Mouse (Mus musculus): ENCODE data around the gene Elovl6. TPM values are rescaled to one million over a fixed set of nuclear protein-coding genes. Genes with fewer than 3 reads are reported as not detected.
A peak's percentile ranks its signal among the peaks of the same experiment; 100 is the strongest.

Elovl6 gene
- polyA plus RNA-seq, 2 experiments from 2014 or later = 14.3 to 14.6 TPM

DNA sequence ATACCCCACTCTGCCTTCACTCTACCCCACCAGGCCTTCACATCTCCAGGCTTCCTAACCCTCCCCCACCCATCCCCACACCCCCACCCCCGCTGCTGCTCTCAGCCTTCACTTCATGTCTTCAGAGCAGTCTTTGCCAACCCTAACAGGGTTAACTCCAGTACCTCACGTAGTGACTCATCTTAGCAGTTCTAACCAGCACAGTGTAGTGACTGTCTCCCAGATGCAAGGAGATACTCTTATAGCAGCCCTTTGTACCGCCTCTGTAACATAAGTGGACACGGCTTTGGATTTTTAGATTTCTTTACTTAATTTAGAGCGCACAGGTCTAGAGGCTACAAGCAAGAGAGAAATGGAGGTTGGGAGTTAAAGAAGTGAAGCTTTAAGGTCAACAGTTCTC lies 116.4 kb downstream of the Elovl6 start:
- ATAC-seq = no peak

GRCm38 (mm10) chr3:129649586-129650292 lies 117.6 kb downstream of the Elovl6 start:
- ATAC-seq = no peak

DNA sequence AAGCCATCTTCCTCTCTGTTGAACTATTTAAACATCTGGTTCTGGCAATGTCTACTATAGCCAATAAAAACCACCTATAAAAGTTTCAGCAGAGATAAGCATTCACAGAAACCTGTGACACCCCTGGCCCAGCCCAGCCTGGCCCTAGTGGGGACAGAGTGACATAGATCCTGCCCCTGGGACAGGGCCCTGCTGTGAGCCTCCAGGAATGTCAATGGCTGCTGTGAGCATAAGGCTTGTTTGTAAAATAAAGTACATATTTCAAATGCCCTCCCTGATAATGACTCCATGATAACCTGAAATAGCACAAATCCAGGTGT lies 118.1 kb downstream of the Elovl6 start:
- ATAC-seq = no peak

GRCm38 (mm10) chr3:129650931-129651330 lies 118.8 kb downstream of the Elovl6 start:
- no peak for ATAC-seq

- ATAC-seq = no peak
Measured at GRCm38 (mm10) chr3:129651765-129652164, 119.6 kb downstream of the Elovl6 start.

DNA sequence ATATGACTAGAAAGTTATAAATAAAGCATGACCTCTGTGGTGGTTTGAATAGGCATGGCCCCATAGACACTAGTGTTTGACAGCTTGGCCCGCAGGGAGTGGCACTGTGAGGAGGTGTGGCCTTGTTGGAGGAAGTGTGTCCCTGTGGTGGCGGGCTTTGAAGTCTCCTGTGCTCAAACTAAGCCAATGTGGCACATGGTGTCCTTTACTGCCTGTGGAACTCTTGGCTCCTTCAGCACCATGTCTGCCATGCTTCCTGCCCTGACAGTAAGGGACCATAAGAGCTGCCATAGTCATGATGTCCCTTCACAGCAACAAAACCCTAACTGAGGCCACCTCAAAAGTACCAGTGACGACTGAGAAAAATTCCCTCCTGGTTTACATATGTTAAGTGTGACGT lies 120.3 kb downstream of the Elovl6 start:
- ATAC-seq = no peak

DNA sequence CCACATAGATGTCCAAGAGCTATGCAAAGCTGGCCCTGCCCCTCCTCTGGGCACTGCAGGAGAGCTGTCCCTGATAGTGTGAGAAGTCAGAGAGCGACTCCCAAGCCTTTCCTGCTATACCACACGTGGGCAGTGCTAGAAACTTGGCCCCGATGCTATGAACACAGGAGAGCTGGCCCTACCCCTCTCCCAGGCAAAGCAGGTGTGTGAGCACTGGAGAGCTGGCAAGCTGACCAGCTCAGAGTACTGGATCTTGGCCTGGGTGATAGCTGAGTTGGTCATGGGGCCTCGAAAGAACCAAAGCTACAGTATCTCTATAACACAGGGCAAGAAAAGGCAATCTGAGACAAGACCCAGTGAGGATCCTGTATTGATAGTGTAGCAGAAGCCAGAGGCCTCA lies 124.4 kb downstream of the Elovl6 start:
- ATAC-seq = no peak

GRCm38 (mm10) chr3:129657222-129657621 lies 125.1 kb downstream of the Elovl6 start:
- ATAC-seq = no peak

GRCm38 (mm10) chr3:129657775-129658174 lies 125.6 kb downstream of the Elovl6 start:
- ATAC-seq = no peak

DNA sequence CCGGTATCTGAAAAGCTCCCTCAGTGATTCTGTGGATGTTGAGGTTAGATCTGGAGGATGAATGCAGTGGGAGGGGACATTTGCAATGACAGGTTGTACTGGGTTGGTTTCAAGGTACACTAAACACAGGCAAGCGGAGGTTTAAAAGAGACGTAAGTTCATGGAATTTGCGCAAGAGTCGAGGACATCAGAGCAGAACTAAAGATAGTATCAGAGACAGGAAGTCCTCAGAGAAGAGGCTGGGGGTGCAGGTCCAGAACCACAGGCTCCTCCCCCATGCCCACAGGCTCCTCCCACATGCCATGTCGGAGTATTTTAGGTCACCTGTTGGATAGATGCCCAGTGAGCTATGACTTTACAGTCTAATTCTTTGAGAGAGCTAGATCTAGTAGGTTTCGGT lies 126.6 kb downstream of the Elovl6 start:
- ATAC-seq = peak; percentile 96

- ATAC-seq = no peak
Measured at GRCm38 (mm10) chr3:129663906-129664305, 131.8 kb downstream of the Elovl6 start.

GRCm38 (mm10) chr3:129675923-129676322 lies 143.8 kb downstream of the Elovl6 start:
- no peak for ATAC-seq

GRCm38 (mm10) chr3:129680258-129680657 lies 148.1 kb downstream of the Elovl6 start:
- no peak for ATAC-seq

GRCm38 (mm10) chr3:129681841-129682240 lies 149.7 kb downstream of the Elovl6 start:
- no peak for ATAC-seq

DNA sequence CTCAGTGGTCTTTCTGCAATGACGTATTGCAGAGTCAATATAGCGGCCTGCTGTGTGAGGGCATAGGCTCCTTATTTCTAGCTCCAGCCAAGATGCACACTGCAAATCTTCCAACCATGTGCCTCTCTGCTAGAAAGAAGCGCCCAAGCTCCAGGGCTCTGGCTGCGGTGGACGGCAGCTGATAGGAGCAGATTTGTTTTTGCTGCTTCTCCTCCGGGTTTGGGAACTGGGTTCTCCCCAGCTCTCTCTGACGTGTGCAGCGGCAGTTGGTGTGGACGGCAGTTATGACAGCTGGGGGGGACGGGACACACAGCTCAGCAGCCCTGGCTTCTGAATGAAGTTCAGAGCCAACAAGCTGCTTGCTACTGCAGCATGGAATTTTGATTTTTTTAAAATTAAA lies 150.2 kb downstream of the Elovl6 start:
- ATAC-seq = no peak

DNA sequence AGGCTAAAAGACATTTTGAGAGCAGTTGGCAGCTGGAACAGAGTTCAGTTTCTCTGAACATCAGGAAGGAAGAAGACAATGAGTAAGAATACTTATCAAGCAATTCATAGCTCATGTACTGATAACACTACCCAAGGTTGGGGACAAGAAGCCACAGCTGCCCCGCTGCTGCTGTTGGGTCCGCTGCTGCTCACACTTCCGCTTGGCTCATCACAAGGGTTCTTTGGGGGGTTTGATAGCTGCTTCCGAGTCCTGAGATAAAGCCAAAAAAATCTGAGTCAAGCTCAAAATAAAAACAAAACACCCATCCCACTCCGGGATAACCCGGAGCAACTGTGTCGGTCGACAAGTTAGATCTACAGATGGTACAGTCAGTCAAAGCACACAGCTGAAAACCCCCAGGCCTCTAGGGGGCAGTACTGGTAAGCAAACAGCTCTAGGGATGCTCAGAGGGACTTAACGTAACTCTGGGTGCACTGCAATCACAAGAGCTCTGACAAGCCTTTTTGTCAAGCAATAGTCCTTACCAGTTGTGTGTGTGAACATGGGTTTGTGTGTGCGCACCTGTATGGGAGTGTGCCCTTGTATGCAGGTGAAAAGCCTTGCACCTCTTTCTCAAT lies 151.0 kb downstream of the Elovl6 start:
- ATAC-seq = no peak

DNA sequence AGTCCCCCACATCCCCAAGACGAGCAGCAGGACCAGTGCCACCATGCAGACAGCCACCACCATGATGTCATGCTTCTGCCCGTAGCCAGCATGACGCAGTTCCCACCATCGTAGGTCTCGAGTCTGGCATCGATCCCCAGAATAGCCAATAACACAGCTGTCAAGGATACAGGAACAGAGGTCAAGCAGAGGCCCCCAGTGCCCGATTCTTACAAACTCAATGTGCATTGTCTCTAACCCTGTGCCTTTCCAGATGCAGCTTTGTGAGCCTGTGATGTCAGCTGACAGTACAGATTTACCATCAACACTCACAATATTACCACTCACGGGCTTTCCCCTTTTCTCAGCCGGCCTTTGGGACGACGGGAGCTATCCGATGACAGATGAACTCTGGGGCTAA lies 154.0 kb downstream of the Elovl6 start:
- no peak for ATAC-seq

DNA sequence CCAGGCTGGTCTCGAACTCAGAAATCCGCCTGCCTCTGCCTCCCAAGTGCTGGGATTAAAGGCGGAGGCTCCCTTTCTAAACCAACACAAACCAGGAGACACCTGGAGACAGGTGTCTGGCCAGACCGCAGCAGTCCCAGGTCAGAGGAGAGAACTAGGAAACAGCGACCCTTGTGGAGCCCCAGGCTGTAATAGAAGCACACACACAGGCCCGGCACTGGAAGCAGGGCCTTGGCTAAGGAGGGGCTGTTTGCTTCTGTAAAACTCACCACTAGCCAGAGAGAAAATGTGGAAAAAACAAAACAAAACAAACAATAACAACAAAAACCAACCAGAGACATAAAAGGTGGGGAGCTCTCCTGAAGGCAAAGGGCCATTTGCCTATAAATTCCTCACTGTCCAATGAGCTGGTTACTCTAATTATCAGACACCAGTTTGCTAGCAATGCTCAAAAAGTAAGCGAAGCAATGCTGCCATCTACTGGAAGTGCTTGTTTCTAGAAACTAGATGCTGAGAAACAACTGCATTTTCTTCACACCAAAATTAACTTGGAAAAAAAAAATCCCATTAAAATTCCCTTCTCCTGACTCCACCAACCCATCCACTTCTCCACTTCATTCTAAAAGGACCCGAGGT lies 154.7 kb downstream of the Elovl6 start:
- peak; percentile 82 for ATAC-seq

- ATAC-seq = no peak
Measured at GRCm38 (mm10) chr3:129687429-129687828, 155.3 kb downstream of the Elovl6 start.

Other genes starting within 250 kb of the Elovl6 start
- gene Enpep, start 199.6 kb upstream of the Elovl6 start, polyA plus RNA-seq (2017; shearing (Covaris generic)) = under 1 TPM; 0.34 to 0.50 TPM
- gene Egf, start 223.0 kb downstream of the Elovl6 start, polyA plus RNA-seq (2017; shearing (Covaris generic)) = 1 to 10 TPM; 1.9 to 3.8 TPM